Mouse (Mus musculus) kidney, adult 9 months (tissue): ENCODE data around the gene Nbl1.

Source experiments
- DNase-seq: peaks from one replicate; pipeline ENCODE4 v3.0.0; 2022

Gene Nbl1

GRCm38 (mm10) chr4:139058029-139058428, 34.8 kb downstream of the Nbl1 start:
- no peak for DNase-seq

GRCm38 (mm10) chr4:139057291-139057690, 35.5 kb downstream of the Nbl1 start:
- no peak for DNase-seq

GRCm38 (mm10) chr4:139055744-139056143, 37.0 kb downstream of the Nbl1 start:
- no peak for DNase-seq

GRCm38 (mm10) chr4:139055336-139055735, 37.5 kb downstream of the Nbl1 start:
- DNase-seq, result no peak

- no peak for DNase-seq
These were observed 38.4 kb downstream of the Nbl1 start for GRCm38 (mm10) chr4:139054300-139054923.

GRCm38 (mm10) chr4:139053391-139053790, 39.4 kb downstream of the Nbl1 start:
- DNase-seq, result no peak

GRCm38 (mm10) chr4:139052796-139053195, 40.0 kb downstream of the Nbl1 start:
- DNase-seq, result no peak

- DNase-seq, result no peak
These were observed 44.3 kb downstream of the Nbl1 start for GRCm38 (mm10) chr4:139048518-139048917.

- DNase-seq, result no peak
These were observed 46.4 kb downstream of the Nbl1 start for GRCm38 (mm10) chr4:139046354-139046753.

GRCm38 (mm10) chr4:139044566-139044965, 48.2 kb downstream of the Nbl1 start:
- DNase-seq, result no peak

GRCm38 (mm10) chr4:139043600-139043999, 49.2 kb downstream of the Nbl1 start:
- DNase-seq, result no peak

GRCm38 (mm10) chr4:139042611-139043010, 50.2 kb downstream of the Nbl1 start:
- no peak for DNase-seq

- no peak for DNase-seq
These were observed 52.5 kb downstream of the Nbl1 start for GRCm38 (mm10) chr4:139040084-139040839.

- DNase-seq, result peak; percentile 23
These were observed 54.8 kb downstream of the Nbl1 start for GRCm38 (mm10) chr4:139037795-139038607.

- DNase-seq, result no peak
These were observed 57.0 kb downstream of the Nbl1 start for GRCm38 (mm10) chr4:139035799-139036198.

GRCm38 (mm10) chr4:139034942-139035341, 57.9 kb downstream of the Nbl1 start:
- DNase-seq, result no peak

GRCm38 (mm10) chr4:139034540-139034939, 58.3 kb downstream of the Nbl1 start:
- DNase-seq, result no peak

- no peak for DNase-seq
These were observed 58.8 kb downstream of the Nbl1 start for GRCm38 (mm10) chr4:139034010-139034367.

GRCm38 (mm10) chr4:139033263-139034009, 59.4 kb downstream of the Nbl1 start:
- no peak for DNase-seq

GRCm38 (mm10) chr4:139032521-139032920, 60.3 kb downstream of the Nbl1 start:
- DNase-seq, result no peak
